Mouse (Mus musculus) hindbrain, embryonic 13.5 days (tissue): ENCODE measurements around the gene Gucy2d. TPM values are rescaled to one million over a fixed set of nuclear protein-coding genes. Genes with fewer than 3 reads are reported as not detected.
A peak's percentile ranks its signal among the peaks of the same experiment; 100 is the strongest.

Experiments used
- ATAC-seq: fragments of 200-750 bp; cut with Nextera tagmentation; 2 replicates; pipeline ENCODE4 v1.8.0; 2017; ENCODE audit warnings: moderate TSS enrichment; ENCODE audit not compliant: low FRiP score
- H3K27ac ChIP-seq: fragments of 300-500 bp; sonication (generic); 2 replicates; pipeline ENCODE4 v1.5.1; 2015; ENCODE audit warnings: inconsistent platforms, mild to moderate bottlenecking, moderate library complexity
- H3K27me3 ChIP-seq: fragments of 300-500 bp; sonication (generic); 2 replicates; pipeline ENCODE4 v1.6.1; 2015; ENCODE audit warnings: mild to moderate bottlenecking, inconsistent platforms
- H3K36me3 ChIP-seq: fragments of 300-500 bp; sonication (generic); 2 replicates; pipeline ENCODE4 v1.6.1; 2015; ENCODE audit warnings: mild to moderate bottlenecking, inconsistent platforms
- H3K4me1 ChIP-seq: fragments of 300-500 bp; sonication (generic); replicated peaks from 2 replicates; pipeline ENCODE4 v1.6.1; 2015; ENCODE audit warnings: inconsistent platforms
- H3K4me2 ChIP-seq: fragments of 300-500 bp; sonication (generic); 2 replicates; pipeline ENCODE4 v1.6.1; 2015; ENCODE audit warnings: inconsistent platforms, mild to moderate bottlenecking, moderate library complexity
- H3K4me3 ChIP-seq: fragments of 300-500 bp; sonication (generic); 2 replicates; pipeline ENCODE4 v1.5.1; 2015; ENCODE audit warnings: mild to moderate bottlenecking, inconsistent platforms
- H3K9ac ChIP-seq: fragments of 300-500 bp; sonication (generic); 2 replicates; pipeline ENCODE4 v1.6.1; 2015; ENCODE audit warnings: mild to moderate bottlenecking, inconsistent platforms
- H3K9me3 ChIP-seq: fragments of 300-500 bp; sonication (generic); 2 replicates; pipeline ENCODE4 v1.6.1; 2016; ENCODE audit warnings: inconsistent platforms
- WGBS: fragments of 180-500 bp; shearing (Covaris S2); methylation state at CpG from one replicate; pipeline ENCODE4 v1.1.7; 2015; 5-methylcytosine and 5-hydroxymethylcytosine counted together
- polyA plus RNA-seq: library from polyadenylated mRNA; unstranded; fragments of >200 nt; fragmentation: Nextera tagmentation; extraction: Ambion mirVana; gene quantifications from 2 replicates; pipeline ENCODE4 v1.2.1, GENCODE M21; 2015

Gucy2d gene
- polyA plus RNA-seq, 1 experiment from 2014 or later = 0.10 TPM

DNA sequence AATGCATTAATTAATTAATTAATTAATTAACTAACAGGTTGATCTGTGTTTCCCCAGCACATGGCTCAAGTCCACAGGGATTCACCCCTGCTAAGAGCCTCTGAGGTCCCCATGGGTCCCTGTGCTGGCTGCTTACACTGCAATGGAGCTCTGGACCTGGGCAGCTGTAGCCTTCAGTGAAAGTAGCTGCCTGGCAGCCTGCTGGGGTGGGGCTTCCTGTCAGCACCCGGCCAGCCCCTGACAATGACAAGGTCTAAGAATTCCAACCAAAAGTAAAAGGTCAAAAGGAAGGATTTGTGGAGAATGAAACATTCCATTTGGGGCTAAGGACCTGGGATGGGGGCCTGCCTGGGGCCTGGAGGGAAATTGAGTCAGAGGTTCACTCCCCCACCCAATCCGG lies 53.1 kb downstream of the Gucy2d start:
- ATAC-seq = no peak

DNA sequence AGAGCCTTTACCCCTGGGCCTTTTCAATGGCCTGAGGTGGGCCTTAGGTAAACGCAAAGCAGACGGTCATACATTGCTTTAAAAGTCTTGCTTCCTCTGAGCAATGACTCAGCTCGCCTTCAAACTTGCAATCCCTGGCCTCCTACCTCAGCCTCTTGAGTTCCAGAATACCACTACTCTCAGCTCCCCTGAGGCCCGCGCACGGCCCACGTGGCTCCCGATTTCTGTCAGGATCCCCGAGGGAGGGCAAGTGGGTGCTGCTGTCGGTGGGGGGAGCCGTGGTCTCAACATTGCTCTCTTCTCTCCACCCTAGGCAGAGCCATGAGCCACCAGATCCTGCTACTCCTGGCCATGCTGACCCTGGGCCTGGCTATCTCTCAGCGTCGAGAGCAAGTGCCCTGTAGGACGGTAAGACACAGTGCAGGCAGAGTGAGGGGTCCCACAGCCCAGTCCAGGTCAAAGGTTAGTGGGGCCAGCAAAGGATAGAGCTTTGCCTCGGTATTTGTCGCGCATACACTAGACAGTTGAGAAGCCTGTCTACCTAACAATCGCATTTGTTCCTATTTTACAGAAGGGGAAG lies 53.8 kb downstream of the Gucy2d start:
- no peak for ATAC-seq
- H3K4me2 ChIP-seq = no peak overlapping the region
- peaks cover 12% of the 10 kb centered on the region for H3K4me1 ChIP-seq
- no peak overlapping the region for H3K9ac ChIP-seq
- peaks cover 16% of the 10 kb centered on the region for H3K27me3 ChIP-seq
- no peak overlapping the region for H3K4me3 ChIP-seq
- H3K27ac ChIP-seq = no peak overlapping the region
- 75% methylated on average over 18 of the region's 18 CpGs for WGBS
- H3K36me3 ChIP-seq = no peaks in the 10 kb centered on the region
- no peaks in the 10 kb centered on the region for H3K9me3 ChIP-seq

More for the DNA sequence above, 53.1 kb downstream of the Gucy2d start:
- Histone ChIP-seq H3K27me3 (peaks cover 23% of the 10 kb centered on the region), H3K36me3 (no peaks in the 10 kb centered on the region), H3K4me1 (peaks cover 12% of the 10 kb centered on the region), H3K9ac (no peak overlapping the region), H3K4me3 (no peak overlapping the region), H3K9me3 (no peaks in the 10 kb centered on the region), H3K27ac (no peak overlapping the region), H3K4me2 (no peak overlapping the region)
- 75% methylated on average over 2 of the region's 2 CpGs for WGBS

DNA sequence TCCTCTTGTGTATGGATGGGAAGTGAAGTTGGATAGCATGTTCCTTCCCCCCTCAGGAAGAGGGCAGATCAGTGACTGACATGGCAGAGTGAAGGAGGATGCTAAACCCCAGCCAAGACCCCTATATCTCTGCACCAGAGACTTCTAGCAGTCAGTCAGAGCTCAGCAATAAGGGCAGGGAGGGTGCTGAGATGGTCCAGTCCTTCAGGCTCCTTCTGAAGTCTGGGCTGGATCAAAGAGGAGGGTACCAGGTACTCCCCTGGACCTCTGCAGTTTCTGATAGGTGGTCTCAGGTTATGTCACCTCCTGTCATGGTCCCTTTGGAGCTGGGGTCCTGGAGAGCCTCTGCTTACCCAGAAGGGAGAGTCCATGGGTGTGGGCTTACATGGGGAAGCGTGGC lies 55.4 kb downstream of the Gucy2d start:
- Histone ChIP-seq H3K4me3 (no peak overlapping the region), H3K9me3 (no peaks in the 10 kb centered on the region), H3K4me2 (no peak overlapping the region), H3K9ac (no peak overlapping the region), H3K27me3 (peaks cover 8% of the 10 kb centered on the region; the same call in 1 of the 2 replicates), H3K36me3 (no peaks in the 10 kb centered on the region), H3K27ac (no peak overlapping the region), H3K4me1 (peaks cover 11% of the 10 kb centered on the region; the same call in 1 of the 2 replicates)
- 83% methylated on average over 1 of the region's 1 CpGs for WGBS
- no peak for ATAC-seq

DNA sequence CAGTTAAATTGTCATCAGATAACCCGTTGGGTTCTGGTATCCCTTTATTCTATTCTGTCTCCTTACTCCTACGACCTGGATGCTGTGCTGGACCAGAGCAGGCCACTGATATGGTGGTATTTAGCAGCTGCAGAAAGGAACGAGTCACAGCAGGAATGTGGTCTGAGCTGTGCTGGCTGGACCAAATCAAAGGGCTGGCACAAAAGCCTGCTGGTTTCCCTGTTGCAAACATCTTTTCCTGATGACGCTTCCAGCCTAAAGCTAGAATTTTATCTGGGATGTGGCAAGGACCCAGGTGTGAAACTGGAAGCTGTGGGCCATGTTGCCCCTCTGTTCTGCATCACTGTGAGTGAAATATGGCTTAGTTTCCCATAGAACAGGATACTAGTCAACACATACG lies 57.2 kb downstream of the Gucy2d start:
- no peak for ATAC-seq
- Histone ChIP-seq H3K36me3 (no peaks in the 10 kb centered on the region), H3K4me3 (no peak overlapping the region), H3K27ac (no peak overlapping the region), H3K4me1 (peaks cover 11% of the 10 kb centered on the region; the same call in 1 of the 2 replicates), H3K4me2 (no peak overlapping the region), H3K9me3 (no peaks in the 10 kb centered on the region), H3K9ac (no peak overlapping the region), H3K27me3 (no peaks in the 10 kb centered on the region)
- 68% methylated on average over 5 of the region's 5 CpGs for WGBS

DNA sequence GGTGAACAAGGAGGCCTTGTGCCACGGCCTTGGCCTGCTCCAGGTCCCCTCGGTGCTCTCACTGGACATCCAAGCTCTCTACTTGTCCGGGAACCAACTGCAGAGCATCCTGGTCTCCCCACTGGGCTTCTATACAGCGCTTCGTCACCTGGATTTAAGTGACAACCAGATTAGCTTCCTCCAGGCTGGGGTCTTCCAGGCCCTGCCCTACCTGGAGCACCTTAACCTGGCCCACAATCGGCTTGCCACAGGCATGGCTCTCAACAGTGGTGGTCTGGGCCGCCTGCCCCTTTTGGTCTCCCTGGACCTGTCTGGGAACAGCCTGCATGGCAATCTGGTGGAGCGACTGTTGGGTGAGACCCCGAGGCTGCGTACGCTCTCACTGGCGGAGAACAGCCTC lies 57.9 kb downstream of the Gucy2d start:
- Histone ChIP-seq H3K4me1 (peaks cover 17% of the 10 kb centered on the region), H3K4me3 (no peak overlapping the region), H3K27me3 (no peaks in the 10 kb centered on the region), H3K36me3 (no peaks in the 10 kb centered on the region), H3K4me2 (no peak overlapping the region), H3K9ac (no peak overlapping the region), H3K9me3 (no peaks in the 10 kb centered on the region), H3K27ac (no peak overlapping the region)
- ATAC-seq = no peak
- 91% methylated on average over 12 of the region's 12 CpGs for WGBS

DNA sequence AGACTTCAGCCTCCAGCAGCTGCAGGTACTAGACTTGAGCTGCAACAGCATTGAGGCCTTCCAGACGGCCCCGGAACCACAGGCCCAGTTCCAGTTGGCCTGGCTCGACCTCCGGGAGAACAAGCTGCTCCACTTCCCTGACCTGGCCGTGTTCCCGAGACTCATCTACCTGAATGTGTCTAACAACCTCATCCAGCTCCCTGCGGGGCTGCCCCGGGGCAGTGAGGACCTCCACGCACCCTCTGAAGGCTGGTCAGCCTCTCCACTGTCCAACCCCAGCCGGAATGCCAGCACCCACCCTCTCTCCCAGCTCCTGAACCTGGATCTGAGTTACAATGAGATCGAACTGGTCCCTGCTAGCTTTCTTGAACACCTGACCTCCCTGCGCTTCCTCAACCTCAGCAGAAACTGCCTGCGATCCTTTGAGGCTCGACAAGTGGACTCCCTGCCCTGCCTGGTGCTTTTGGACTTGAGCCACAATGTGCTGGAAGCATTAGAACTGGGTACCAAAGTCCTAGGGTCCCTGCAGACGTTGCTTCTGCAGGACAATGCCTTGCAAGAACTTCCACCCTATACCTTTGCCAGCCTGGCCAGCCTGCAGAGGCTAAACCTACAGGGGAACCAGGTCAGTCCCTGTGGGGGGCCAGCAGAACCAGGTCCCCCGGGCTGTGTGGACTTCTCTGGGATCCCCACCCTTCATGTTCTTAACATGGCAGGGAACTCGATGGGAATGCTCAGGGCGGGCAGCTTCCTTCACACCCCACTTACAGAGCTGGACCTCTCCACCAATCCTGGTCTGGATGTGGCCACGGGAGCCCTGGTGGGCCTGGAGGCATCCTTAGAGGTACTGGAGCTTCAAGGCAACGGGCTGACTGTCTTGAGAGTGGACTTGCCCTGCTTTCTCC lies 58.7 kb downstream of the Gucy2d start:
- no peaks in the 10 kb centered on the region for H3K27me3 ChIP-seq
- H3K36me3 ChIP-seq = no peaks in the 10 kb centered on the region
- no peak overlapping the region for H3K4me2 ChIP-seq
- 83% methylated on average over 20 of the region's 20 CpGs for WGBS
- no peak overlapping the region for H3K9ac ChIP-seq
- ATAC-seq = no peak
- H3K27ac ChIP-seq = no peak overlapping the region
- H3K9me3 ChIP-seq = no peaks in the 10 kb centered on the region
- peaks cover 25% of the 10 kb centered on the region for H3K4me1 ChIP-seq
- no peak overlapping the region for H3K4me3 ChIP-seq

DNA sequence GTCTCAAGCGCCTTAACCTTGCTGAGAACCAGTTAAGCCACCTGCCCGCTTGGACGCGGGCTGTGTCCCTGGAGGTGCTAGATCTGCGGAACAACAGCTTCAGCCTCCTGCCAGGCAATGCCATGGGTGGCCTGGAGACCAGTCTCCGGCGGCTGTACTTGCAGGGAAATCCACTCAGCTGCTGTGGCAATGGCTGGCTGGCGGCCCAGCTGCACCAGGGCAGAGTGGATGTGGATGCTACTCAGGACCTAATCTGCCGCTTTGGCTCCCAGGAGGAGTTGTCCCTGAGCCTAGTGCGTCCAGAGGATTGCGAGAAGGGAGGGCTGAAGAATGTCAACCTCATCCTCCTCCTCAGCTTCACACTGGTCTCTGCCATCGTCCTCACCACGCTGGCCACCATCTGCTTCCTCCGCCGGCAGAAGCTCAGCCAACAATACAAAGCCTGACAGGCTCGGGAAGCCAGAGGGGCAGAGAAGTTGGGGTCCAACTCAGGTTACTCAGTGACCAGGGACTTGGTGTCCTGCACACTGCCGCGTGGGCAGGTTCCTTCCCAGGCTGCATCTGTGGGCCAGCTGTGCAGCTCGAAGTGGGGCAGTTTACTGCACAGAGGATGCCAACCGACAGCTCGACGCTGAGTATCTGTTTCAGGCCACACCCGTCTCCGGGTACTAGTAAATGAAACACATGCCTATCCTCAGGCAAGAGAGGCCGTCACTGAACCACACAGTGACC lies 59.5 kb downstream of the Gucy2d start:
- ATAC-seq = no peak
- no peaks in the 10 kb centered on the region for H3K36me3 ChIP-seq
- WGBS = 79% methylated on average over 25 of the region's 25 CpGs
- H3K9me3 ChIP-seq = no peaks in the 10 kb centered on the region
- H3K27me3 ChIP-seq = no peaks in the 10 kb centered on the region
- H3K9ac ChIP-seq = no peak overlapping the region
- H3K4me1 ChIP-seq = peaks cover 33% of the 10 kb centered on the region
- H3K4me2 ChIP-seq = no peak overlapping the region
- H3K4me3 ChIP-seq = no peak overlapping the region
- H3K27ac ChIP-seq = no peak overlapping the region; the same call in 1 of the 2 replicates

DNA sequence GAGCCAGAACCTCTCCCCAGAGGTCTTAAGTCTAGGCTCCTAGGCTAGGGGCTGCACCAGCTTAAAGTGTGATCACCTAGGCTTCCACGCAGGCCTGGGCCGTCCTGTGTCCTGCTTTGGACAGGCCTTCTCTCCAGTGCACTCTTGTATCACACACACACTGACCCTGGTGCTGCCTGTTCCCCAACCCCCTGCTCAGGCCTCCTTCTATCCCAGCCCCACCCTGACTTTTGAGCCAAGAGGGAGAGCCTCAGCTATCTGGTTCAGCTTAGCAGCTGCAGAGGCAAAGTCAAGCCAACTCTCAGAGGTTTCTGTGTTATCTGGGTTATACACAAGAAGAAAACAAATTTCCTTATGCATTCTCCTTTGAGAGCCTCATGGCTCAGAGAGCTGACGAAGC lies 60.3 kb downstream of the Gucy2d start:
- H3K9me3 ChIP-seq = no peaks in the 10 kb centered on the region
- H3K4me3 ChIP-seq = no peak overlapping the region
- no peak overlapping the region for H3K9ac ChIP-seq
- ATAC-seq = no peak
- H3K27ac ChIP-seq = no peak overlapping the region
- H3K27me3 ChIP-seq = no peaks in the 10 kb centered on the region
- WGBS = 92% methylated on average over 3 of the region's 3 CpGs
- H3K4me1 ChIP-seq = peaks cover 40% of the 10 kb centered on the region
- H3K4me2 ChIP-seq = no peak overlapping the region
- H3K36me3 ChIP-seq = no peaks in the 10 kb centered on the region

DNA sequence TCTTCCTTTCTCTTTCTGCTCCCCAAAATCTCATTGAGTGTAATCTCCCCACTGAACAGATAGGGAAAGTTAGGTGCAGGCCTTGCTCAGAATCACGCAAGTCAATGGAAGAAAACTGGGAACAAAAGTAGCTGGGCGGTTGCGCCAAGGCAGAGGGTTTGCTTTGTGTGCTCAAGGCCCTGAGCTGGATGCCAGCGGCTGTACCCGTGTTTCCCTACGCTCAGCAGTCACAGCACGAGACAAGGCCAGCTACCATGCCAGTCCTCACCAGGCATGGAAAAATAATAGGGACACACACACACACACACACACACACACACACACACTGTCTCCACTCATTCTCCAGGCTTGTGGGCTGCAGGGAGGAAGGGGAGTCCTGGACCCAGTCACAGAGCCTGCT lies 60.9 kb downstream of the Gucy2d start:
- ATAC-seq = no peak

DNA sequence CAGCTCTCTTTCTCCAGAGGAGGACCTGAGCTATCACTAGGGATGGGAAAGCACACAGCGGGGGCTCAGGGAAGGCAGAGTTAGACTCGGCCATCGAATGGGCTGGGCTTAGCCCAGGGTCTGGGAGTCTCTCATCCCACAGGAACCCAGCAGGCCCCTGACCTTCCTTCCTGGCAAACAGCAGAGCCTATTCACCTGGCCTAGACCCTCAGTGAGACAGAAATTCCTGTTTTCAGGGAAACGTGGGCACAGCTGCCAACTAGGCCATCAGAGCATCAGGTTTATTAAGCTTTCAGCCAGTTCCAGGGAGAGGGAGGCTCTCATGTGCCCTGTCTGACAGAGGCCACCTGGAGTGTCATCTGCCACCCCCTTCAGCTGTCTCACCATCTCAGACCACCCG lies 62.7 kb downstream of the Gucy2d start:
- H3K4me2 ChIP-seq = no peak overlapping the region
- no peaks in the 10 kb centered on the region for H3K9me3 ChIP-seq
- peak overlapping the region; percentile 19; the same call in 1 of the 2 replicates for H3K9ac ChIP-seq
- H3K36me3 ChIP-seq = no peaks in the 10 kb centered on the region
- H3K27me3 ChIP-seq = no peaks in the 10 kb centered on the region
- H3K4me3 ChIP-seq = no peak overlapping the region
- H3K4me1 ChIP-seq = peaks cover 45% of the 10 kb centered on the region
- H3K27ac ChIP-seq = 0 out of 2 replicates have a peak overlapping the region, but pooled peaks have one; percentile 12
- WGBS = 39% methylated on average over 5 of the region's 5 CpGs
- no peak for ATAC-seq

More for the DNA sequence above, 60.9 kb downstream of the Gucy2d start:
- Histone ChIP-seq H3K27ac (no peak overlapping the region), H3K4me1 (peaks cover 44% of the 10 kb centered on the region), H3K36me3 (no peaks in the 10 kb centered on the region), H3K9me3 (no peaks in the 10 kb centered on the region), H3K27me3 (no peaks in the 10 kb centered on the region), H3K9ac (no peak overlapping the region), H3K4me3 (no peak overlapping the region), H3K4me2 (no peak overlapping the region)
- WGBS = 84% methylated on average over 7 of the region's 7 CpGs

DNA sequence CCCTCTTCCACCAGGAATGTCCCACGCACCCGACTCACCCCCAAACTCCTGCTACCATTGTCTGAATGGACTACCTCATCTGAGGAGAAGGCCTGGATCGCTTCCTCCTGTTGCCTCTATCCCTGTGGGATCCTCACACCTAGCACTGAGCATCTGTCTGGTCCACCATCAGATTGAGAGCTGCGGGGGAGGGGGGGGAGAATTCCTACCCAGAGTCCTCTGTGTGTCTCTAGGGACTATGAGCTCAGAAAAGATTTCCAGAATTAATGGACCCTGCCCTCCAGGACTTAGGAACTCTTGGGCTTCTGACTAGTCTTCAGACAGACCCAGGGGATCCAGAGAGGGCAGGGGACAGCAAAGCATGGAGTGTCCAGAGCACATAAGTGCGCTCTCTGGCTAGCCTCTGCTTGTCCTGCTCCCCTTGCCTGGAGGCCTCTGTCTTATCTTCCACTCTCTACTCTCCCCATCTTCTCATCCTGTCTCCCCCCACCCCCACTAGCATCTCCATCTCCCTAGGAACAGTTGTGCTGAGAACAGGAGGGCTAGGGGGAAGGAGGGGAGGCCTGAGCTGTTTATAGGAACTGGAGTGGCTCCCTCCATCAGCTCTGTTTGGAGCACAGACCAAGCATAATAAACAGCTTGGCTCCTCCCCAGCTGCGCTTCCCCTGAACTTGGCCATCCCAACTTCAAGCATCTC lies 63.9 kb downstream of the Gucy2d start:
- H3K4me3 ChIP-seq = no peak overlapping the region
- WGBS = 65% methylated on average over 6 of the region's 6 CpGs
- peaks cover 45% of the 10 kb centered on the region for H3K4me1 ChIP-seq
- H3K9ac ChIP-seq = no peak overlapping the region
- H3K4me2 ChIP-seq = no peak overlapping the region
- ATAC-seq = no peak
- no peaks in the 10 kb centered on the region for H3K27me3 ChIP-seq
- no peaks in the 10 kb centered on the region for H3K9me3 ChIP-seq
- H3K36me3 ChIP-seq = no peaks in the 10 kb centered on the region
- H3K27ac ChIP-seq = no peak overlapping the region
